Mouse (Mus musculus): ENCODE measurements at regions not wholly inside any gene's neighbourhood (a gene's known extent, or its start where the extent isn't known, plus 50 kb on each side); places are given as distances from the start of the nearest gene placed in this dataset.
"Not testable (repeated sequence)": the region's sequence is repeated elsewhere in the genome, so short reads cannot be mapped to it uniquely, and the experiment has no call there.

- not testable (repeated sequence) for TF ChIP-seq CTCF (IDR thresholded peaks at IDR 0.05; ENCODE audit: low read depth); EP300 (optimal IDR thresholded peaks at IDR 0.05)
Measured at GRCm38 (mm10) chr17:82666557-82666956, 548.5 kb upstream of the Pkdcc start.

All from stomach, postnatal 0 days (tissue).